Mouse (Mus musculus): ENCODE measurements at regions not wholly inside any gene's neighbourhood (a gene's known extent, or its start where the extent isn't known, plus 50 kb on each side); places are given as distances from the start of the nearest gene placed in this dataset.

DNA sequence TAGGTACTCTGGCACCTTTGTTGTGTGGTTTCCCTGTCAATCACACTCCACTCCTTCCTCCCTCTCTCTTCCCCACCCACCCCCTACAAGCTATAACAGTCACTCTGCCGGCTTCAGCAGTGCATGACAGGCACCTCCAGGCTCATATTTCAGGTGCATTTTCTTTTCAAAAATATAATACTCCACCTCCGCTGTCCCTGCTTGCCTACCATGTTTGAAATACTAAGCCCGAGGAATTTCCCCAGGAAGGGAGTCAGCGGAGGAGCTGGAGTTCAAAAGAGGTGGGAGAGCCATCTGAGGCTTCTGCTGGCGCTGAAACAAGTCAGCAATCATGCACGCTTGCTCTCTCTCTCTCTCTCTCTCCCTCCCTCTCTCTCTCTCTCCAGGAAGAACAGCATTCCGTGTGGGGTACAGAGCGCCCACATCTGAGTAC is 96.5 kb upstream of the Basp1 start:
- H3K4me3 ChIP-seq (ENCODE audit: low read depth, low read length): no peak overlapping the region
- H3K36me3 ChIP-seq (ENCODE audit: control insufficient read depth, insufficient read depth, low read length, poor library complexity, severe bottlenecking): no peaks in the 10 kb centered on the region
- TF ChIP-seq CTCF (IDR thresholded peaks at IDR 0.05; ENCODE audit: low read depth, low read length) (no peak), EP300 (IDR thresholded peaks at IDR 0.05; ENCODE audit: insufficient read depth, low read depth, low read length) (no peak), POLR2A (IDR thresholded peaks at IDR 0.05; ENCODE audit: insufficient read depth, low read length) (no peak)
- no peak overlapping the region for H3K27ac ChIP-seq (ENCODE audit: insufficient read depth, low read length)
- H3K9me3 ChIP-seq (replicated peaks; ENCODE audit: control insufficient read depth, insufficient read depth, low read length, poor library complexity, severe bottlenecking): no peaks in the 10 kb centered on the region
- no peak overlapping the region for H3K9ac ChIP-seq (ENCODE audit: low read depth, poor library complexity, severe bottlenecking)
- H3K27me3 ChIP-seq (ENCODE audit: control insufficient read depth, insufficient read depth, low read length, poor library complexity, severe bottlenecking): peaks cover 1% of the 10 kb centered on the region
- no peaks in the 10 kb centered on the region for H3K4me1 ChIP-seq (ENCODE audit: control insufficient read depth, insufficient read depth, low read length)

DNA sequence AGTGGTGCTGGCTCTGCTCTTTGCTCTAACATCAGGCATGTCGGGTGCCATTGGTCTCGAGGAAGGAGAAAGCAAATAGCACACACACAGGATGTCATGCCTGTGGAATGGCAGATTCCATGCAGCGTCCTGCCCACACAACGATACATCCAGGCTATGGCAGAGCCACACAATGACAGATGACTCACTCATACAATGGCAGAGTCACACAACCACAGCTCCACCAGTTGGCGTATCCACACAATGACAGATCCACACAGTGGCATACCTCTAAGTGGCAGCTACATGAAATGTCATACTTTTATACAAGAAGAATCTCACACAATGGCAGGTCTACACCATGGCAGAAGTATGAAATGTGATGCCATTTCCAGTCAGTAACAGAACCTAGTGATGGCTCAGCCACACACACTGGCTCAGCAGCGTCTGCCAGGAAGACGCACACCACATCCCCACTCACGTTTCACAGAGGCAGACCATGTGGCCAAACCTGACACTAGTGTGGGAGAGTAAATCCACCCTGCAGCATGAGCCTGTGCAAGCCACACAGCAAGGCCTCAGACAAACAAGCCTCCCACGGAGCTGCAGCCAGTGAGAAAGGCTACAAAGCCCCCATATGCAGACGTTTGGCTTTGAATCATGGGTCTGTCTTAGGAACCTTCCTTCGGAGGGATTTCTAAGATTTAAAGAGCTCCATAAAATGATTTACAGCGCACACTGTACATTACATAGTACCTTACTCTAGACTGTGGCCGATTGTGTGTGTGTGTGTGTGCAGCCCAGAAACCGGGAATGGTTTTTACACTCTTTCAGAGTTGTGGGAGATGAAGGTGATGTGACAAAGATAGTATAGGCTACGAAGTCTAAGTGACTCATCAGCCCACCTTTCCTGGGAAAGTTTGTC is 104.0 kb upstream of the Myo10 start:
- Histone ChIP-seq H3K4me1 (ENCODE audit: control insufficient read depth, insufficient read depth, low read length) (no peaks in the 10 kb centered on the region), H3K9ac (ENCODE audit: low read depth, poor library complexity, severe bottlenecking) (no peak overlapping the region), H3K27ac (ENCODE audit: insufficient read depth, low read length) (no peak overlapping the region), H3K9me3 (replicated peaks; ENCODE audit: control insufficient read depth, insufficient read depth, low read length, poor library complexity, severe bottlenecking) (no peaks in the 10 kb centered on the region), H3K36me3 (ENCODE audit: control insufficient read depth, insufficient read depth, low read length, poor library complexity, severe bottlenecking) (no peaks in the 10 kb centered on the region), H3K4me3 (ENCODE audit: low read depth, low read length) (no peak overlapping the region), H3K27me3 (ENCODE audit: control insufficient read depth, insufficient read depth, low read length, poor library complexity, severe bottlenecking) (no peaks in the 10 kb centered on the region)
- TF ChIP-seq POLR2A (IDR thresholded peaks at IDR 0.05; ENCODE audit: insufficient read depth, low read length) (no peak), EP300 (IDR thresholded peaks at IDR 0.05; ENCODE audit: insufficient read depth, low read depth, low read length) (no peak), CTCF (IDR thresholded peaks at IDR 0.05; ENCODE audit: low read depth, low read length) (no peak)

DNA sequence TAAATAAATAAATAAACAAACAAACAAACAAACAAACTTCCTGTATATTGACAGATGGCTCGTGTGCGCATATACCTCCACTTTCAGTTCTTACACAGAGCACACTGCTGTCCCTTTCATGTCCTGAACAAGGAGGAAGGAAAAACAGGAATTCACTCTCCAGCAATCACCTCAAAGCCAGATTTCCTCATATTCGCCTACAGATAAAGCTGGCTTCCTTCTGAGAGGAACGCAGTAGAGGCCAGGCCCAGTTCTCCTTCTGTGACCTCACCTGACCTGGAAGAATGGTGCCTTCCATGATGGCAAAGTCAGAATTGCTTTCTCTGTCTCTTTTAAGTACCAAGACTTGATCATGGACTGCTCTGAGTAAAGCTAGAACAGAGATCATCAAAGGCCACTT is 98.1 kb upstream of the Myo10 start:
- Histone ChIP-seq H3K27ac (ENCODE audit: insufficient read depth, low read length) (no peak overlapping the region), H3K4me3 (ENCODE audit: low read depth, low read length) (no peak overlapping the region), H3K36me3 (ENCODE audit: control insufficient read depth, insufficient read depth, low read length, poor library complexity, severe bottlenecking) (no peaks in the 10 kb centered on the region), H3K9ac (ENCODE audit: low read depth, poor library complexity, severe bottlenecking) (no peak overlapping the region), H3K9me3 (replicated peaks; ENCODE audit: control insufficient read depth, insufficient read depth, low read length, poor library complexity, severe bottlenecking) (no peaks in the 10 kb centered on the region; the same call in 1 of the 2 replicates), H3K4me1 (ENCODE audit: control insufficient read depth, insufficient read depth, low read length) (no peaks in the 10 kb centered on the region), H3K27me3 (ENCODE audit: control insufficient read depth, insufficient read depth, low read length, poor library complexity, severe bottlenecking) (no peaks in the 10 kb centered on the region)
- TF ChIP-seq CTCF (IDR thresholded peaks at IDR 0.05; ENCODE audit: low read depth, low read length): no peak
- TF ChIP-seq EP300 (IDR thresholded peaks at IDR 0.05; ENCODE audit: insufficient read depth, low read depth, low read length): no peak
- TF ChIP-seq POLR2A (IDR thresholded peaks at IDR 0.05; ENCODE audit: insufficient read depth, low read length): no peak

DNA sequence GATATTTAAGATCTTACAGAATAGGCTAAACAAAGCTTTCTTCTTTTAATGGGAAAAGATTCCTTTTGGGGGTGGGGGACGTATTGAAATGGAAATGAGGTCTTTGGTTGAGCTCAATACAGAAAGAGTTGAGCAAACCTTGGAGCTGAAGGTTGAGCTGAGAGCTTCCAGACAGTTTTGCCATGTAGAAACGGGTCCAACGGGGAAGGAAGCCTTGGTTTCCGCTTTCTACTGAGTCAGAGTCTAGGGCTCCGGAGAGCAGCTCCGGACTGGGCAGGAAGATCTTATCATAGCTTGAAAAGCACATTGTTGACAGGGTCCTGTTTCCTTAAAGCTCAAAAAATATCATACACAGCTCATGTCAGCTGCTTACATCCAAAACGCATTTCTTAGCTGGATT is 97.0 kb upstream of the Myo10 start:
- TF ChIP-seq EP300 (IDR thresholded peaks at IDR 0.05; ENCODE audit: insufficient read depth, low read depth, low read length): no peak
- TF ChIP-seq CTCF (IDR thresholded peaks at IDR 0.05; ENCODE audit: low read depth, low read length): no peak
- TF ChIP-seq POLR2A (IDR thresholded peaks at IDR 0.05; ENCODE audit: insufficient read depth, low read length): no peak
- H3K27ac ChIP-seq (ENCODE audit: insufficient read depth, low read length): no peak overlapping the region
- H3K9ac ChIP-seq (ENCODE audit: low read depth, poor library complexity, severe bottlenecking): no peak overlapping the region
- no peak overlapping the region for H3K4me3 ChIP-seq (ENCODE audit: low read depth, low read length)
- no peaks in the 10 kb centered on the region for H3K36me3 ChIP-seq (ENCODE audit: control insufficient read depth, insufficient read depth, low read length, poor library complexity, severe bottlenecking)
- no peaks in the 10 kb centered on the region for H3K4me1 ChIP-seq (ENCODE audit: control insufficient read depth, insufficient read depth, low read length)
- no peaks in the 10 kb centered on the region for H3K27me3 ChIP-seq (ENCODE audit: control insufficient read depth, insufficient read depth, low read length, poor library complexity, severe bottlenecking)
- no peaks in the 10 kb centered on the region; the same call in 1 of the 2 replicates for H3K9me3 ChIP-seq (replicated peaks; ENCODE audit: control insufficient read depth, insufficient read depth, low read length, poor library complexity, severe bottlenecking)

DNA sequence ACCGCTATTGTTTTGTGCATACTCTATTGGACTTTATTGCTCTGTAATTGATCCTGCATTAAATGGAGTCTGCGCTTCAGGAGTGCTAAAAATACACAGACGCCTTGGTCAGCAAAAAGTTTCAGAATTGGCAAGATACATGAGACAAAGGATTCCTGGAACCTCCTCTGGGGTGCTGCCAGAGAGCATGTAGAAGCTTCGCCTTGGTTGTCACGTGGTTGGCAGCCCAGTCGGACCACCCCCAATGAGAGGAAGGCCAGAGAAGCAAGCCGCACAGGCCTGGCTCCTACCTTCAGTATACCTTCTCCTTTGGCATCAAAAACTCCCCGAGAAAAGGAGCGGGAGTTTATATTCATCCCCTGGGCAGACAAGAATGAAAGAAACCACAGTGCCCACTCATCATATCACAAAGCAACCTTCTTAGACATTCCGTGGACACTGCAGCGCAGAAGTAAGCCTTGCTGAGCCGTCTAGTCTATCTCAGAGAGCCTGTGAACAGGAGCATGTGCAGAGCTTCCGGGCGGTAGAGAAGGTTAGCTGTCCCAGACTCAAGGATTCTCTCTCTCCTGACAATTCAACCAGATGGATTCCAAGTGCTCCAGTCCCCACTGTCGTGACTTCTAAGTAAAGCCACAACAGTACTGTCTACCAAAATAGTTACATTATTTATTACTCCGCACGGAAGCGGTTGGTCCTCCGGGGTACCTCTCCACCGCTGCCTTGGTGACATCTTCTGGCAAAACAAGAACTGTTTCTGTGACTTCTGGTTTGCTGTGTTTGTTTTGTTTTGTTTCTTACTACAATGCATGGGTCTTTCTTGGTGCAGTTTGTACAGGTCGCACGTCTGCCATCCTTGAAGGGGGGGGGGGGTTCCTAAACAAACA is 85.6 kb upstream of the Myo10 start:
- no peaks in the 10 kb centered on the region for H3K4me1 ChIP-seq (ENCODE audit: control insufficient read depth, insufficient read depth, low read length)
- H3K27me3 ChIP-seq (ENCODE audit: control insufficient read depth, insufficient read depth, low read length, poor library complexity, severe bottlenecking): no peaks in the 10 kb centered on the region
- no peak overlapping the region for H3K4me3 ChIP-seq (ENCODE audit: low read depth, low read length)
- H3K36me3 ChIP-seq (ENCODE audit: control insufficient read depth, insufficient read depth, low read length, poor library complexity, severe bottlenecking): no peaks in the 10 kb centered on the region
- no peak for TF ChIP-seq EP300 (IDR thresholded peaks at IDR 0.05; ENCODE audit: insufficient read depth, low read depth, low read length)
- TF ChIP-seq POLR2A (IDR thresholded peaks at IDR 0.05; ENCODE audit: insufficient read depth, low read length): no peak
- no peak for TF ChIP-seq CTCF (IDR thresholded peaks at IDR 0.05; ENCODE audit: low read depth, low read length)
- H3K9ac ChIP-seq (ENCODE audit: low read depth, poor library complexity, severe bottlenecking): no peak overlapping the region
- H3K9me3 ChIP-seq (replicated peaks; ENCODE audit: control insufficient read depth, insufficient read depth, low read length, poor library complexity, severe bottlenecking): no peaks in the 10 kb centered on the region
- H3K27ac ChIP-seq (ENCODE audit: insufficient read depth, low read length): no peak overlapping the region

All from ES-Bruce4 (cell line).